Mouse (Mus musculus) testis, adult 2 months (tissue): ENCODE results near the gene Alk.

Source experiments
- CTCF ChIP-seq: fragments of 200-500 bp; IDR thresholded peaks from 2 replicates; pipeline ENCODE4 v1.5.1; 2012; ENCODE audit warnings: low read depth, mild to moderate bottlenecking, inconsistent platforms, low read length, moderate library complexity; ENCODE audit not compliant: control insufficient read depth, insufficient read depth, insufficient replicate concordance
- POLR2A ChIP-seq: fragments of 200-500 bp; IDR thresholded peaks from 2 replicates; pipeline ENCODE4 v1.6.1; 2012; ENCODE audit warnings: low read depth, mild to moderate bottlenecking, inconsistent platforms, low read length, moderate library complexity; ENCODE audit not compliant: control insufficient read depth

- TF ChIP-seq POLR2A (no peak), CTCF (no peak)
Measured at GRCm38 (mm10) chr17:72325941-72326340, 278.5 kb downstream of the Alk start.
